ENCODE assay signal across 8 mouse cellular contexts in genomic region chr8:108956416-108956815, GRCm38 (mm10).
DNase-seq lines count a peak whose midpoint lies in the region; ATAC-seq lines count a peak whose summit lies in the region.

No protein-coding gene starts in this region.

- 63% methylated on average over 37 of the region's 37 CpGs for WGBS in midbrain, embryonic 10.5 days
- 66% methylated on average over 37 of the region's 37 CpGs for WGBS in midbrain, embryonic 11.5 days
- 74% methylated on average over 37 of the region's 37 CpGs for WGBS in hindbrain, embryonic 12.5 days
- WGBS in neural tube, embryonic 15.5 days = 70% methylated on average over 37 of the region's 37 CpGs

- H3K27ac ChIP-seq in midbrain, embryonic 10.5 days (replicated peaks) = peak overlapping the region; percentile 33; the same call in 1 of the 2 replicates
- H3K27ac ChIP-seq in midbrain, embryonic 11.5 days (ENCODE audit: low read depth, low read length) = no peak overlapping the region
- peak overlapping the region; percentile 23; the same call in 1 of the 2 replicates for H3K27ac ChIP-seq in hindbrain, embryonic 12.5 days
- H3K27ac ChIP-seq in neural tube, embryonic 15.5 days (replicated peaks) = no peak overlapping the region

- H3K4me1 ChIP-seq in midbrain, embryonic 10.5 days = peaks cover 7% of the 10 kb centered on the region; the same call in 1 of the 2 replicates
- H3K4me1 ChIP-seq in midbrain, embryonic 11.5 days (ENCODE audit: control insufficient read depth, insufficient read depth, low read length) = no peaks in the 10 kb centered on the region
- peaks cover 8% of the 10 kb centered on the region; the same call in 1 of the 2 replicates for H3K4me1 ChIP-seq in hindbrain, embryonic 12.5 days
- no peaks in the 10 kb centered on the region for H3K4me1 ChIP-seq in neural tube, embryonic 15.5 days

- H3K4me2 ChIP-seq in midbrain, embryonic 11.5 days = no peak overlapping the region
- peak overlapping the region; percentile 30 for H3K4me2 ChIP-seq in hindbrain, embryonic 12.5 days (replicated peaks)
- H3K4me2 ChIP-seq in neural tube, embryonic 15.5 days = peak overlapping the region; percentile 43

- no peaks in the 10 kb centered on the region for H3K27me3 ChIP-seq in midbrain, embryonic 10.5 days (ENCODE audit: low read depth, poor library complexity, severe bottlenecking)
- no peaks in the 10 kb centered on the region for H3K27me3 ChIP-seq in midbrain, embryonic 11.5 days (ENCODE audit: control insufficient read depth, insufficient read depth, low read length)
- H3K27me3 ChIP-seq in hindbrain, embryonic 12.5 days = no peaks in the 10 kb centered on the region
- no peaks in the 10 kb centered on the region for H3K27me3 ChIP-seq in neural tube, embryonic 15.5 days (replicated peaks)

- peaks cover 19% of the 10 kb centered on the region for H3K9me3 ChIP-seq in midbrain, embryonic 10.5 days (replicated peaks)
- H3K9me3 ChIP-seq in midbrain, embryonic 11.5 days (ENCODE audit: control insufficient read depth, low read length) = peaks cover 4% of the 10 kb centered on the region; the same call in 1 of the 2 replicates
- peaks cover 8% of the 10 kb centered on the region; the same call in 1 of the 2 replicates for H3K9me3 ChIP-seq in hindbrain, embryonic 12.5 days (replicated peaks)
- no peaks in the 10 kb centered on the region for H3K9me3 ChIP-seq in neural tube, embryonic 15.5 days (replicated peaks)

- DNase-seq in embryo, embryonic 10 days (ENCODE audit: low spot score) = peak; percentile 39
- no peak for DNase-seq in embryo, embryonic 10.5 days (ENCODE audit: low spot score)
- no peak for DNase-seq in midbrain, embryonic 10.5 days (ENCODE audit: low spot score)
- no peak for DNase-seq in midbrain, embryonic 11.5 days (ENCODE audit: low spot score, missing footprints)
- no peak for DNase-seq in layer of hippocampus, postnatal 36 days
- no peak for DNase-seq in frontal cortex, adult 2 months (ENCODE audit: extremely low spot score in 1 of 2, low spot score in 1 of 2)

- H3K9ac ChIP-seq in midbrain, embryonic 11.5 days (ENCODE audit: low read length) = no peak overlapping the region
- no peak overlapping the region for H3K9ac ChIP-seq in hindbrain, embryonic 12.5 days
- H3K9ac ChIP-seq in neural tube, embryonic 15.5 days (replicated peaks) = no peak overlapping the region

- no peak for ATAC-seq in midbrain, embryonic 11.5 days (ENCODE audit: low FRiP score)
- no peak for ATAC-seq in hindbrain, embryonic 12.5 days (ENCODE audit: low FRiP score)
- no peak for ATAC-seq in neural tube, embryonic 15.5 days (ENCODE audit: low FRiP score)

- H3K36me3 ChIP-seq in midbrain, embryonic 10.5 days = peaks cover 65% of the 10 kb centered on the region
- peaks cover 31% of the 10 kb centered on the region for H3K36me3 ChIP-seq in midbrain, embryonic 11.5 days (ENCODE audit: control insufficient read depth, insufficient read depth, low read length)
- peaks cover 54% of the 10 kb centered on the region for H3K36me3 ChIP-seq in hindbrain, embryonic 12.5 days
- H3K36me3 ChIP-seq in neural tube, embryonic 15.5 days = peaks cover 32% of the 10 kb centered on the region

- H3K4me3 ChIP-seq in midbrain, embryonic 10.5 days = peak overlapping the region; percentile 23; the same call in 1 of the 2 replicates
- no peak overlapping the region for H3K4me3 ChIP-seq in midbrain, embryonic 11.5 days (ENCODE audit: low read depth, low read length)
- H3K4me3 ChIP-seq in hindbrain, embryonic 12.5 days = peak overlapping the region; percentile 17; the same call in 1 of the 2 replicates
- H3K4me3 ChIP-seq in neural tube, embryonic 15.5 days (replicated peaks) = peak overlapping the region; percentile 26

Comparison
In these comparisons a context has a peak if more than half of its experiments do, and no peak if none do; other contexts are left out.
1. H3K27ac ChIP-seq: peak in midbrain, embryonic 10.5 days (single experiment) and hindbrain, embryonic 12.5 days (single experiment); none in midbrain, embryonic 11.5 days (single experiment) and neural tube, embryonic 15.5 days (single experiment).